Mouse (Mus musculus) right cerebral cortex, postnatal 4 days (tissue): ENCODE results near the gene Crip3.
A peak's percentile ranks its signal among the peaks of the same experiment; 100 is the strongest.

Experiments
- DNase-seq: peaks from one replicate; pipeline ENCODE4 v3.0.0-alpha.2; 2022

Crip3 gene

DNA sequence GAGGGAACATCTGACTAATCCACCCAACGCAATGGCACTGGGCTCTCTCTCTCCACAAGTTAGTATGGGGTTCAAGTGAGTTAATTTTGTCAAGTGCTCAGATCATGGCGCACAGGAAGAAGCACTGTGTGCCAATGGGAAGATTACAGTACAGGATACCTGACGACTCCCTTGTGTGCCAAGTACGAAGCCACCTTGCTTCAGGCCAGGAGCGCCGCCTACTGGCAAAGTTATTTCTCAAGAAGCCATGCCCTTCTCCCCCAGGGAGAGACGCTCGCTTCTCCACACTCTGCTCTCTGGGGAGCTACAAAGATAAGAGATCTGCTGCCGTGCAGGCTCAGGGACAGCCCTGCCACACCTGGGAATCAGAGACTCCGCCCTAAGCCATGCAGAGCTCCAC lies 29.1 kb downstream of the Crip3 start:
- DNase-seq, result peak; percentile 48

DNA sequence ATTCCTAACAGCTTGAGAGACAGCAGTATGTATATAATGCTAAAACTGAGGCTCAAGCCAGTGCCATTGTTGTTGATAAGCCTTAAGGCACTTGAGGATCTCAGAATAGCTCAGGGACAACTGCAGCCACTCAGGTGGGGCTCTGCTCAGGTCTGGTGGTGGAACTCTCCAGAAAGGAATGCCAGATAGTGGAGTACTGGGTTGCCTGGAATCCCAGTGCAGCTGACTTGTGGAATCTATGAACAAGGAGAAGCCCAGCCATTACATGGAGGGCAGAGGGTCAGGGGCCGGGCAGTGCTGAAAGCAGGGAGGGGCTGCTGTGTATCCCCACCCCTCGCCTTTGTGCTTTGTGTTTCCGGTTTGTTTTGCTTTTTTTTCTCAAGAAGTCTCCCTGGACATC lies 29.7 kb downstream of the Crip3 start:
- no peak for DNase-seq

DNA sequence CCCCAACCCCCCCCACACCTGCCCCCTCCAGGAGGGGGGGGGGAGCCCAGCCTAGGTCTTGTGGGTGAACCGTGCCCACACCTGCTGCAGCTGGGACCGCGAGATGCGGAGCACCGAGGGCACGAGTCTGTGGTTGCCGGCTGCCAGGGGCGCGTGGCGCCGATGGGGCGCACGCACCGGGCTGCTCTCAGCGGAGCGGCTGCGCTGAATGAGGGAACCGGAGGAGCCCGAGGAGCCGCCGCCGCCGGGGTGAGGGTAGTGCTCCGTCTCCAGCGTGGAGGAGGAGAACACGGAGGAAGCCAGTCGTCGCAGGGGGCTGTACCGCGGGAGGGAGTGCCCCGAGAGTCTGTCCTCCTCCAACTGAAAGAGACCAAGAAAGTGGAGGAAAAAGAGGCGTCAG lies 31.9 kb downstream of the Crip3 start:
- no peak for DNase-seq

DNA sequence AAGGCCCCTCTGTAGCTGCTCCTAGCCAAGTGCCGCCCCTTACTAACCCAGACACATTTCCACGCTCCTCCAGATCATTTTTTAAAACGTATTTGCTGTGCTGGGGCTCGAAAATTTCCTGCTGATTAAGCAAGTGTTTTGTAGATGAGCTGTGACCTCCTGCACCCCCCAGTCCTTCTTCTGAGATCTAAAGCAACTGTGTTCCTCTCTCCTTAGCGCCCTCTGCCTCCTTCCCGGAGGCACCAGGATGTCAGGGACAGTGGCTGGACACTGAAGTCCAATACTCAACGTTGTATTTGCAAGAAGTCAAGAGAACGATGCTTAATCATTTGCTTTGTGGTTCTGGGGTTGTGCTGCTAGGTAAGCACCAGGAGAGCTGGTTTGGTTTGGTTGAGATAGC lies 32.6 kb downstream of the Crip3 start:
- no peak for DNase-seq

DNA sequence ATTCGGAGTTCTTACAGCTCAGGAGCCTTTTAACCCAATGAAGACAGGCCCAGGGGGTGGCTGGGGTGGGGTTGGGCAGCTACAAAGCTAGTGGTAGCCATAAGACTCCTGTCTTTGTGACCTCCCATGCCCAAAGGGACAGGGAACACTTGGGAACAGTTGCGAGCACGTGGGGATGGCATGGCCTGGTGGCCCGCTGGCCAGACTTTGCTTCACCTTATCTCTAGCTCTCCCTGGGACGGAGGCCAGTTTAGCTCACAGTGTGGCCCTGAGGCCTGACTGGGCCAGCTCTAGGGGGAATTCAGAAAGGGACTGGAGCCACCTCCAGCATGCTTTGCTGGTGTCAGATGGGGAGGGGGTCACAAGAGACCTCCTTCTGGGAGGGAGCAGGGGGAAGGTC lies 33.5 kb downstream of the Crip3 start:
- no peak for DNase-seq

DNA sequence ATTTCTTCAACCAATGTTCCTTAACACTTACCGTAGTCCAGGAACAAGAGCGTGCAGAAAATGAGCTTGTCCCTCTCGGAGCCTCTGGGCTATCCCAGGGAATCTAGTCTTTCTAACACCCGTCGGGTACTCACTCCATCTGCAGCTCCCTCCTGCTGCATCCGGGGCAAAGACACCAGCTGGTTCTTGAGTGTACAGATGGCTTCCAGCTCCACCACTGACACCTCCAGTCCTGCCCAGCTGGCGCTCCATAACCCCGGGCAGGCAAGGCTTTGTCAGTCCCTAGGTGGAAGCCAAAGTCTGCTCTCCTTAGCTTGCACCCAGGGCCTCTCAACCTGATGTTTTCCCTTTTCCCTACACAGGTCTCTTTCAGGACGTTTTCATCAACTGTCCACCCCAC lies 39.1 kb downstream of the Crip3 start:
- DNase-seq, result no peak

DNA sequence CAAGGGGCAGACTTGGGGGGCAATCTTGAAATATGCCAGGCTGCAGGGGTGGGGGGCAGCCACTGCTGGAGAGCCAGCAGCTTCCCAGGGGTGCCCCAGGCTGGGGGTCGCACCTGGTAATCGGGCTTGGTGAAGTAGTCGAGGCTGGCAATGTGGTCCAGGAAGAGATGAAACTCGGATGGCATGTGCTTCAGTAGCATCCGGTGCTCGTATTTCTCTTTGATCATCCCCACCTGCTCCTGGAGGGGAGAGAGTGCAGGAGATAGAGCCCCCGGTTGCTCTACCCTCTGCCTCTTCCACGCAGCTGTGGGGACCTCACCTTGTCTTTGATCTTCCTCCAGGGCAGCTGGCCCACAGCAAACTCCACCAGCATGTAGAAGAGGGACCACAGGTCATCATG lies 47.9 kb downstream of the Crip3 start:
- DNase-seq, result no peak

DNA sequence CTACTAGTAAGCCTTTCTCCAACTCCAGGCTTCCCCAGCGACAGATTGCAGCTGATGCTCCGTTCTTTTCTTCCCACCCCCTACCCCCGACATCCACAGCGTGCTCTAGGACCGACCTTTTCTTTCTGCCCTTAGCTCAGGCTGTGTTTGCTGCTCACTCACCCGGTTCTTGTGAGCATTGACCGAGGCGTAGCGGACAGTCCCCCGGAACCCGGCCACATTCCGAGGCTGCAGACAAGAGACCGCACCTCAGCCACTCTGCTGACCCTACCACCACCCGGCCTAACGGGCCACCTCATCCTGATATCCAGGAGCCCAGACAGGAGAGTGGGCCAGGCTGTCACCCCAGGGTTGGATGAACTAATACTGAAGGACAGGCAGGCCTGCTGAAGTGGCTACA lies 48.6 kb downstream of the Crip3 start:
- no peak for DNase-seq
